Mouse (Mus musculus) kidney, postnatal 0 days (tissue): ENCODE measurements around the gene Cdc42ep3. TPM values are rescaled to one million over a fixed set of nuclear protein-coding genes. Genes with fewer than 3 reads are reported as not detected.
A peak's percentile ranks its signal among the peaks of the same experiment; 100 is the strongest.

Source experiments
- ATAC-seq: fragments of 200-750 bp; cut with Nextera tagmentation; replicated peaks from 2 replicates; pipeline ENCODE4 v1.8.0; 2017; ENCODE audit warnings: low read depth, moderate number of reproducible peaks, moderate TSS enrichment, moderate library complexity; ENCODE audit not compliant: low FRiP score
- DNase-seq: peaks from one replicate; pipeline ENCODE4 v3.0.0-alpha.2; 2016; ENCODE audit warnings: low spot score
- H3K27ac ChIP-seq: fragments of 300-500 bp; sonication (generic); 2 replicates; pipeline ENCODE4 v1.5.1; 2014; ENCODE audit warnings: mild to moderate bottlenecking
- H3K27me3 ChIP-seq: fragments of 300-500 bp; sonication (generic); 2 replicates; pipeline ENCODE4 v1.6.1; 2014; ENCODE audit warnings: low read length, mixed read lengths; ENCODE audit not compliant: insufficient read depth
- H3K36me3 ChIP-seq: fragments of 300-500 bp; sonication (generic); 2 replicates; pipeline ENCODE4 v1.6.1; 2014; ENCODE audit warnings: low read length, mixed read lengths; ENCODE audit not compliant: insufficient read depth
- H3K4me1 ChIP-seq: fragments of 300-500 bp; sonication (generic); replicated peaks from 2 replicates; pipeline ENCODE4 v1.6.1; 2014; ENCODE audit warnings: antibody characterized with exemption, low read length, mixed read lengths; ENCODE audit not compliant: insufficient read depth
- H3K4me2 ChIP-seq: fragments of 300-500 bp; sonication (generic); 2 replicates; pipeline ENCODE4 v1.6.1; 2014; ENCODE audit warnings: mild to moderate bottlenecking, low read length, moderate library complexity, mixed read lengths
- H3K4me3 ChIP-seq: fragments of 300-500 bp; sonication (generic); replicated peaks from 2 replicates; pipeline ENCODE4 v1.5.1; 2014; ENCODE audit warnings: low read depth, low read length
- H3K9ac ChIP-seq: fragments of 300-500 bp; sonication (generic); 2 replicates; pipeline ENCODE4 v1.6.1; 2014; ENCODE audit warnings: low read depth, low read length
- H3K9me3 ChIP-seq: fragments of 300-500 bp; sonication (generic); replicated peaks from 2 replicates; pipeline ENCODE4 v1.6.1; 2016; ENCODE audit warnings: low read length, inconsistent platforms, mixed read lengths
- CTCF ChIP-seq: IDR thresholded peaks from 2 replicates; pipeline ENCODE4 v1.5.1; 2016; ENCODE audit warnings: antibody characterized with exemption, low read depth, mild to moderate bottlenecking, moderate library complexity
- WGBS: fragments of 180-500 bp; shearing (Covaris S2); extraction: QIAGEN DNeasy Blood & Tissue Kit; methylation state at CpG from one replicate; pipeline ENCODE4 v1.1.7; 2014; 5-methylcytosine and 5-hydroxymethylcytosine counted together
- polyA plus RNA-seq: library from polyadenylated mRNA; unstranded; fragments of >200 nt; fragmentation: Nextera tagmentation; extraction: Ambion mirVana; gene quantifications from 2 replicates; pipeline ENCODE4 v1.2.1, GENCODE M21; 2015

Gene Cdc42ep3
- polyA plus RNA-seq, 1 experiment from 2014 or later: 51.8 TPM

GRCm38 (mm10) chr17:79381485-79381884 lies 26.6 kb upstream of the Cdc42ep3 start:
- Histone ChIP-seq H3K4me2 (no peak overlapping the region), H3K9me3 (no peaks in the 10 kb centered on the region), H3K9ac (no peak overlapping the region), H3K27ac (no peak overlapping the region), H3K4me1 (no peaks in the 10 kb centered on the region), H3K27me3 (no peaks in the 10 kb centered on the region), H3K4me3 (no peak overlapping the region), H3K36me3 (no peaks in the 10 kb centered on the region)
- no peak for DNase-seq
- 62% methylated on average over 3 of the region's 3 CpGs for WGBS
- no peak for ATAC-seq
- no peak for TF ChIP-seq CTCF

- Histone ChIP-seq H3K4me1 (no peaks in the 10 kb centered on the region), H3K9ac (no peak overlapping the region), H3K27me3 (no peaks in the 10 kb centered on the region), H3K9me3 (no peaks in the 10 kb centered on the region), H3K4me2 (no peak overlapping the region), H3K4me3 (no peak overlapping the region), H3K27ac (no peak overlapping the region), H3K36me3 (no peaks in the 10 kb centered on the region)
- no peak for TF ChIP-seq CTCF
- WGBS: 30% methylated on average over 5 of the region's 5 CpGs
- no peak for ATAC-seq
- peak; percentile 26 for DNase-seq
Measured at GRCm38 (mm10) chr17:79379191-79379590, 24.3 kb upstream of the Cdc42ep3 start.

- no peak for TF ChIP-seq CTCF
- Histone ChIP-seq H3K4me2 (no peak overlapping the region), H3K4me1 (no peaks in the 10 kb centered on the region), H3K27me3 (no peaks in the 10 kb centered on the region), H3K9me3 (no peaks in the 10 kb centered on the region), H3K36me3 (no peaks in the 10 kb centered on the region), H3K4me3 (no peak overlapping the region), H3K27ac (no peak overlapping the region), H3K9ac (no peak overlapping the region)
- DNase-seq (no peak), ATAC-seq (no peak)
- 69% methylated on average over 6 of the region's 6 CpGs for WGBS
Measured at GRCm38 (mm10) chr17:79376434-79377210, 21.7 kb upstream of the Cdc42ep3 start.

- TF ChIP-seq CTCF: no peak
- no peak overlapping the region for H3K9ac ChIP-seq
- 74% methylated on average over 5 of the region's 5 CpGs for WGBS
Measured at GRCm38 (mm10) chr17:79372973-79373372, 18.1 kb upstream of the Cdc42ep3 start.

GRCm38 (mm10) chr17:79364749-79365450 lies 10.0 kb upstream of the Cdc42ep3 start:
- no peaks in the 10 kb centered on the region for H3K27me3 ChIP-seq
- no peaks in the 10 kb centered on the region for H3K9me3 ChIP-seq
- H3K27ac ChIP-seq: no peak overlapping the region
- DNase-seq (no peak), ATAC-seq (no peak)
- H3K36me3 ChIP-seq: no peaks in the 10 kb centered on the region
- H3K9ac ChIP-seq: no peak overlapping the region
- no peak overlapping the region for H3K4me2 ChIP-seq
- no peak overlapping the region for H3K4me3 ChIP-seq
- TF ChIP-seq CTCF: no peak
- 51% methylated on average over 5 of the region's 5 CpGs for WGBS
- H3K4me1 ChIP-seq: no peaks in the 10 kb centered on the region

More at GRCm38 (mm10) chr17:79372973-79373372, 18.1 kb upstream of the Cdc42ep3 start:
- Histone ChIP-seq H3K27ac (no peak overlapping the region), H3K9me3 (no peaks in the 10 kb centered on the region), H3K36me3 (no peaks in the 10 kb centered on the region), H3K4me3 (no peak overlapping the region), H3K4me2 (no peak overlapping the region), H3K4me1 (no peaks in the 10 kb centered on the region), H3K27me3 (no peaks in the 10 kb centered on the region)
- ATAC-seq (no peak), DNase-seq (no peak)

GRCm38 (mm10) chr17:79356071-79356601 lies 1.2 kb upstream of the Cdc42ep3 start:
- DNase-seq (no peak), ATAC-seq (no peak)
- no peak overlapping the region for H3K27ac ChIP-seq
- no peaks in the 10 kb centered on the region for H3K36me3 ChIP-seq
- no peak for TF ChIP-seq CTCF
- peak overlapping the region; percentile 100 for H3K4me2 ChIP-seq
- 0 out of 2 replicates have a peak, but pooled peaks cover 3% of the 10 kb centered on the region for H3K27me3 ChIP-seq
- H3K9ac ChIP-seq: peak overlapping the region; percentile 59
- 8% methylated on average over 24 of the region's 24 CpGs for WGBS
- H3K9me3 ChIP-seq: no peaks in the 10 kb centered on the region
- H3K4me1 ChIP-seq: peaks cover 15% of the 10 kb centered on the region
- H3K4me3 ChIP-seq: peak overlapping the region; percentile 68
